Mouse (Mus musculus): ENCODE data around the gene Zcchc24. TPM values are rescaled to one million over a fixed set of nuclear protein-coding genes. Genes with fewer than 3 reads are reported as not detected.
A peak's percentile ranks its signal among the peaks of the same experiment; 100 is the strongest.

Gene Zcchc24
- polyA plus RNA-seq, 1 experiment from 2014 or later: 29.0 TPM

DNA sequence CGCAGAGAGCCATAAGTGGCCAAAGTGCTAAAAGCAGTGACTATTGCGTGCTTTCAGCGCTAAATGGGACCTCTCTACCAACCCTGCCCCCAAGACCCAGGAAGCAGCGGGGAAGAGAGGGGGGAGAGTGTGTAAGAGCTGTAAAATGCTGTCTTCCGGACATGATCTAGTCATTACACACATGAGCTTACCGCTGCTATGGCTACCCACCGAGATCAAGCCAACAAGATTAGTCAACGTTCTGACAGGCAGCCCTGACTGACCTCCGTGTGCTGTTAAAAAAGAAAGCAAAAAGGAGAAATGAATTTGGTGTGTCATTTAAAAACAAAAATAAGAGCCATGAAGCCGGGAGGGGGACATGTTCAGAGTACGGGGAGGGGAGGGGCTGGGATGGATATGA is 11.8 kb upstream of the Zcchc24 start:
- DNase-seq (ENCODE audit: low read depth, low spot score): no peak
- ATAC-seq: no peak
- CTCF ChIA-PET: interaction anchor here (1.2 to 2.1 kb wide), 2 partner anchors 17 to 72 kb away, joined by 3 to 5 read pairs; no protein-coding TSS in a partner anchor
- TF ChIP-seq CTCF (IDR thresholded peaks at IDR 0.05): no peak
- in situ Hi-C loops (cut with MboI; ENCODE audit: low pct_unique_long_range_greater_than_20kb): no loop called here
- no peaks in the 10 kb centered on the region for H3K27me3 ChIP-seq
- POLR2A ChIA-PET: interaction anchor here (0.9 kb wide), 1 partner anchor 17 kb away, joined by 6 read pairs; no protein-coding TSS in a partner anchor

GRCm38 (mm10) chr14:25776294-25776693 is 7.5 kb upstream of the Zcchc24 start:
- ChIA-PET CTCF (interaction anchor here (1.2 to 1.5 kb wide), 2 partner anchors 14 to 23 kb away, joined by 4 to 5 read pairs; no protein-coding TSS in a partner anchor), POLR2A (no interaction called here)
- H3K27me3 ChIP-seq: no peaks in the 10 kb centered on the region
- DNase-seq (ENCODE audit: low read depth, low spot score) (no peak), ATAC-seq (no peak)
- TF ChIP-seq CTCF (IDR thresholded peaks at IDR 0.05): no peak
- in situ Hi-C loops (cut with MboI; ENCODE audit: low pct_unique_long_range_greater_than_20kb): no loop called here

DNA sequence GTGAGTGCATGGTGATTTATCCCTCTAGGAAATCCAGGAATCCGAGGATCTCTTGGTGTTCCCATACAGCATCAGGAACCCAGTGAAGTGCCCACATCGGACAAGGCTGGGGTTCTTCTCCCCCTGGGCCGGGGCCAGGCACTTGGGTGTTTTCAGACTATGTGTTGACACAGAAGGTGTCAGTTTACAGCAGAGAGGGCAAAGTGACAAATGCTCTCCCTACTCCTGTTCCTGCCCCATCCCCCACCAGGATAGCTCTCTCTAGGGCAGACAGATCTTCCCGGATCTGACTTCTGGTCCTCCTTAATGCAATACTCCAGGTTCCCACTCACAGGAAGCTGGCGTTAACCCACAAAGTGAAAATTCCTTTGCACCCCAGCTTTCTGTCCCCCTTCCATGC is 5.3 kb upstream of the Zcchc24 start:
- ChIA-PET POLR2A (no interaction called here), CTCF (no interaction called here)
- no peak for DNase-seq (ENCODE audit: low read depth, low spot score)
- ATAC-seq: no peak
- in situ Hi-C loops (cut with MboI; ENCODE audit: low pct_unique_long_range_greater_than_20kb): no loop called here
- no peak for TF ChIP-seq CTCF (IDR thresholded peaks at IDR 0.05)
- no peaks in the 10 kb centered on the region for H3K27me3 ChIP-seq

- ChIA-PET POLR2A (no interaction called here), CTCF (no interaction called here)
- DNase-seq (ENCODE audit: low read depth, low spot score) (no peak), ATAC-seq (no peak)
- in situ Hi-C loops (cut with MboI; ENCODE audit: low pct_unique_long_range_greater_than_20kb): no loop called here
- H3K27me3 ChIP-seq: no peaks in the 10 kb centered on the region
- TF ChIP-seq CTCF (IDR thresholded peaks at IDR 0.05): no peak
Measured at GRCm38 (mm10) chr14:25773039-25773438, 4.2 kb upstream of the Zcchc24 start.

DNA sequence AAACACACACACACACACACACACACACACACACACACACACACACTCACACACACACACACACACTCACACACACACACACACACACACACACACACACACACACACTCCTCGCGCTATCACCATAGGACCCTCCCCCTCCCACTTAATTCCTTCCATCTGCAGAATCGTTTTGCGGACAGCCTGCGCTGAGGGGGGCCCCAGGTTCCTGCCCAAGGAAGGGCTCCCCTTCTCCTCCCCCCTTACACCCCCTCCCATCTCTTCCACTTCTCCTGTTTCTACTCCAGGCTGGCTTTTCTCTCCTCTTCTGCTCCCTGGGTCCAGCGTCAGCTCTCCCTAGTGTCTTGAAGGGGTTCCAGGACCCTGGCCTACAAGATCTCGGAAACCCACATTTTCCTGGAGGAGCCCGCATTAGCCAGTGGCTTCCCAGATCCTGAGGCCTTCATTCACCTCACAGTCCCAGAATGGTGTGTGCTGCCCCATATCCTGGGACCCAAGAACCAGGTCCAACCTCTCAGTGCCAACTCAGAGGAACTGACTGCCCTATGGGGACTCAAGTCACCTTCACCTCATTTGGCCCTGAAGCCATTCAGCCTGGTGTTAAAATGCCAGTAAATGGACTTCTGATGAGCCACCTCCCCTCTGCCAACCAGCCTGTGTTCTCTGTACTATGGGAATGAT is 927 bp upstream of the Zcchc24 start:
- no peak for TF ChIP-seq CTCF (IDR thresholded peaks at IDR 0.05)
- no peaks in the 10 kb centered on the region for H3K27me3 ChIP-seq
- DNase-seq (ENCODE audit: low read depth, low spot score): no peak
- ChIA-PET POLR2A (interaction anchor here (0.6 to 2.3 kb wide), 8 partner anchors 10 to 57 kb away, joined by 3 to 7 read pairs (median 4); no protein-coding TSS in a partner anchor), CTCF (no interaction called here)
- ATAC-seq: no peak
- in situ Hi-C loops (cut with MboI; ENCODE audit: low pct_unique_long_range_greater_than_20kb): no loop called here

DNA sequence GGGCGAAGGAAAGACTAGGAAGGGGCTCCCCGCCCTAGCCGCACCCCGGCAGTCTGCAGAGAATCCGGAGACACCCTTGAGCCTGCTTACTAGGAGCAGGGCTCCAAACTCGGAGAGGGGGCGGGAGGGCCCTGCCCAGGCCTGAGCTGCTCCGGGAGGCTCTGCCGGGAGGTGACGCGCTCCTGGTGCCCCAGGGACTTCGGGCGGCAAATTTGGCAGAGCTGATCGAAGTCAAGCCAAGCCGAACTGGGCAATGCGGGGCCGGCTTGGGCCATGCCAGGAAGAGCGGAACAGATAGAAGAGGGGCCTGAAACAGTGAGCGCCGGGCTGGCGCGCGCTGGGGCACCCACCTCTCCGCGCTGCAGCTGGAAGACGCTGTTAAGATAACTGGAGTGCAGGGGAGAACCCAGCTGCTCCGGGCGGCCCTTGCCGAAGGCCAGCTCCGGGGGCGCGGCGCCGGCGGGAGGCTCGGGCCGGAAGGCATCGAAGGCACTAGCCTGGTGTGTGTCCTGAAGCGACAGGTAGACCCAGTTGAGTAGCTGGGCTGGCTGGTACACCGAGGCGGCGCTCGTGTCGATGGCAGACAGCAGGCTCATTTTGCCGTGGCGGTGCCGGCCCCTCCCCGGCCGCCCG is 462 bp downstream of the Zcchc24 start:
- ChIA-PET POLR2A (interaction anchor here (0.9 to 2.3 kb wide), 3 partner anchors 9 to 42 kb away, joined by 6 to 7 read pairs (median 6); no protein-coding TSS in a partner anchor), CTCF (interaction anchor here (1.2 kb wide), 1 partner anchor 32 kb away, joined by 4 read pairs; no protein-coding TSS in a partner anchor)
- ATAC-seq (peak; percentile 38), DNase-seq (ENCODE audit: low read depth, low spot score) (no peak)
- in situ Hi-C loops (cut with MboI; ENCODE audit: low pct_unique_long_range_greater_than_20kb): no loop called here
- no peaks in the 10 kb centered on the region for H3K27me3 ChIP-seq
- no peak for TF ChIP-seq CTCF (IDR thresholded peaks at IDR 0.05)

GRCm38 (mm10) chr14:25767725-25768203 is 1.1 kb downstream of the Zcchc24 start:
- CTCF ChIA-PET: no interaction called here
- in situ Hi-C loops (cut with MboI; ENCODE audit: low pct_unique_long_range_greater_than_20kb): no loop called here
- ATAC-seq (no peak), DNase-seq (ENCODE audit: low read depth, low spot score) (no peak)
- TF ChIP-seq CTCF (IDR thresholded peaks at IDR 0.05): no peak
- no peaks in the 10 kb centered on the region for H3K27me3 ChIP-seq
- POLR2A ChIA-PET: interaction anchor here (1.8 to 2.3 kb wide), 2 partner anchors 9 to 41 kb away, joined by 6 to 7 read pairs; no protein-coding TSS in a partner anchor

DNA sequence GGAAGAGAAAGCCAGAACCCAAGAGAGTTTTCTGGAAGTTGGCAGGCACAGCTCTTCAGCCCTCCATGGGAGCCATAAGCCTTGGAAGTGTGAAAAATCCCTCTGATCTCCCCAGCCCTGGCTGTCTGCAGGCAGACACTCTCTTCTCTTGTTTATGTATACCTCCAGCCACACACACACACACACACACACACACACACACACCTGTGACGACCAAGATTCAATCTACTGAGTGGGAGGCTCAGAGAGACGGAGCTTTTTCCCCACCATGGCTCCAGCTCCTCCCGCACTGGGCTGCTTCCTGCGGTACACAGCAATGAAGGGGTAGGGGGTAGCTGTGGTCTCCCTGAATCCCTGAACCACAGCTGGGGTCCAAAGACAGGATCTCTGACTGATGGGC is 2.4 kb downstream of the Zcchc24 start:
- in situ Hi-C loops (cut with MboI; ENCODE audit: low pct_unique_long_range_greater_than_20kb): no loop called here

DNA sequence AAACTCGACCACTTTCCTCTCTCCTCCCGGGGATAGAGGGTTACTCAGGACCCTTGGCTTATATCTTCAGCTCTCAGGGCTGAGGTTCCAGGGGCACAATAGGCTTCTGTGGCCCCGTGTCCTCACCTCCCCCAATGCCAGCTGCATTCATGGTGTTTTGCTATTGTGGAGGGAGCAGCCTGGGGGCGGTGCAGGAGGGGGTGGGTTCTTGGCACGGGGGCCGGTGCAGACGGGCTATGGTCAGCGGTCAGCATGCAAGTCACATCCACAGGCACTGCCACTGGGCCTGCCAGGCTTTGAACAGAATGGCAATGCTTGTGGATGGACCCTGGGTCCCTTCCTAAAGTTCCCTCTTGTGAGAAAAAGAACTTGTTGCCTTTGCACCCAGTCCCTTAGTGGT is 2.9 kb downstream of the Zcchc24 start:
- POLR2A ChIA-PET: interaction anchor here (0.6 to 1.0 kb wide), 2 partner anchors 14 to 212 kb away, joined by 3 to 5 read pairs; no protein-coding TSS in a partner anchor

More for the DNA sequence above, 2.4 kb downstream of the Zcchc24 start:
- CTCF ChIA-PET: no interaction called here
- TF ChIP-seq CTCF (IDR thresholded peaks at IDR 0.05): no peak
- ATAC-seq: no peak
- DNase-seq (ENCODE audit: low read depth, low spot score): no peak
- POLR2A ChIA-PET: interaction anchor here (0.6 to 1.0 kb wide), 2 partner anchors 14 to 212 kb away, joined by 3 to 5 read pairs; no protein-coding TSS in a partner anchor
- H3K27me3 ChIP-seq: no peaks in the 10 kb centered on the region

GRCm38 (mm10) chr14:25765146-25765545 is 3.7 kb downstream of the Zcchc24 start:
- ATAC-seq (no peak), DNase-seq (ENCODE audit: low read depth, low spot score) (no peak)
- no peaks in the 10 kb centered on the region for H3K27me3 ChIP-seq
- ChIA-PET POLR2A (no interaction called here), CTCF (no interaction called here)
- in situ Hi-C loops (cut with MboI; ENCODE audit: low pct_unique_long_range_greater_than_20kb): no loop called here
- TF ChIP-seq CTCF (IDR thresholded peaks at IDR 0.05): no peak

More for the DNA sequence above, 2.9 kb downstream of the Zcchc24 start:
- no peak for DNase-seq (ENCODE audit: low read depth, low spot score)
- H3K27me3 ChIP-seq: no peaks in the 10 kb centered on the region
- CTCF ChIA-PET: no interaction called here
- in situ Hi-C loops (cut with MboI; ENCODE audit: low pct_unique_long_range_greater_than_20kb): no loop called here
- no peak for ATAC-seq
- no peak for TF ChIP-seq CTCF (IDR thresholded peaks at IDR 0.05)

GRCm38 (mm10) chr14:25761184-25761583 is 7.7 kb downstream of the Zcchc24 start:
- ATAC-seq (no peak), DNase-seq (ENCODE audit: low read depth, low spot score) (no peak)
- no peak for TF ChIP-seq CTCF (IDR thresholded peaks at IDR 0.05)
- ChIA-PET POLR2A (no interaction called here), CTCF (no interaction called here)
- H3K27me3 ChIP-seq: no peaks in the 10 kb centered on the region
- in situ Hi-C loops (cut with MboI; ENCODE audit: low pct_unique_long_range_greater_than_20kb): no loop called here

Data from Patski (cell line).